Mouse (Mus musculus) spleen, postnatal 4 days (tissue): ENCODE measurements at regions not wholly inside any gene's neighbourhood (a gene's known extent, or its start where the extent isn't known, plus 50 kb on each side); places are given as distances from the start of the nearest gene placed in this dataset.

Source experiments
- DNase-seq, 2 experiments: peaks; one replicate each; pipeline ENCODE4 v3.0.0; 2022; ENCODE audit warnings: low spot score in 2 of 2

GRCm38 (mm10) chr8:113581098-113581497 lies 54.3 kb upstream of the Mon1b start:
- DNase-seq = no peak

- no peak for DNase-seq
These were observed 53.7 kb upstream of the Mon1b start for GRCm38 (mm10) chr8:113581704-113582103.

- no peak for DNase-seq
These were observed 53.0 kb upstream of the Mon1b start for GRCm38 (mm10) chr8:113582180-113582975.

- DNase-seq = no peak
These were observed 51.6 kb upstream of the Mon1b start for GRCm38 (mm10) chr8:113583801-113584200.
